Mouse (Mus musculus): ENCODE results near the gene Bex6. TPM values are rescaled to one million over a fixed set of nuclear protein-coding genes. Genes with fewer than 3 reads are reported as not detected.

Bex6 gene
- 0.35 TPM in 1 of 2 replicates, not detected in the other for polyA plus RNA-seq (2014; fragmentation: Nextera tagmentation; extraction: Ambion mirVana)

DNA sequence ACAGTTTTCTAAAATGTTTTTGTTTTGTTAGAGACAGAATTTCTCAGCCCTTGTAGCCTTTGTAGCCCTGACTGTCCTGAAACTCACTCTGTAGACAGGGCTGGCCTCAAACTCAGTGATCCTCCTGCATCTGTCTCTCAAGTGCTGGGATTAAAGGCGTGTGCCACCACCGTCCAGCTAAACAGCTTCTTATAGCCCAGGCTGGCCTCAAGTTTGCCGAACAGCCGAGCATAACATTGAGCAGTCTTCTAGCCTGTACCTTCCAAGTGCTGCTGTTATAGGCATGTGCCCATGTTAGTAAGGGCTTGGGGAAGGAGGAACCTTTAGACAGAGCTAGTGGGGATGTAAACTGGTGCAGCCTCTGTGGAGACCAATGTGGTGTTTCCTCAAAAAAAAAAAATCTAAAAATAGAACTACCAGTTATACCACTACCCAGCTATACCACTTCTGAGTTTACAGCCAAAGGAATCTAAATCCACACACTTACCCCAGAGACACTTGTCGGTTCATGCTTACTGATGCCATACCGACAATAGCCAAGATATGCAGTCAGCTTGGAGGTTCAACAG, at the start of gene Bex6:
TSS of gene Bex6 (plus strand) at position 491 of the 569 bp plus-strand sequence.
- Histone ChIP-seq H3K4me2 (ENCODE audit: low read depth, low read length, severe bottlenecking) (no peak within 1 kb of the TSS), H3K27me3 (ENCODE audit: control insufficient read depth, insufficient read depth, low read length) (no peaks in the 10 kb centered on the region), H3K9ac (ENCODE audit: low read length) (no peak within 1 kb of the TSS), H3K36me3 (ENCODE audit: control insufficient read depth, insufficient read depth, low read length) (no peaks in the 10 kb centered on the region), H3K9me3 (ENCODE audit: control insufficient read depth, low read length) (no peaks in the 10 kb centered on the region), H3K4me1 (replicated peaks; ENCODE audit: control insufficient read depth, insufficient read depth, low read length) (peaks cover 4% of the 10 kb centered on the region; the same call in 1 of the 2 replicates), H3K27ac (ENCODE audit: low read depth, low read length) (no peak within 1 kb of the TSS), H3K4me3 (ENCODE audit: low read depth, low read length) (no peak within 1 kb of the TSS)
- ATAC-seq (replicated peaks; ENCODE audit: low FRiP score), result no peak
- 92% methylated on average over 6 of the region's 6 CpGs for WGBS
- DNase-seq (ENCODE audit: low spot score), result peak; percentile 16

DNA sequence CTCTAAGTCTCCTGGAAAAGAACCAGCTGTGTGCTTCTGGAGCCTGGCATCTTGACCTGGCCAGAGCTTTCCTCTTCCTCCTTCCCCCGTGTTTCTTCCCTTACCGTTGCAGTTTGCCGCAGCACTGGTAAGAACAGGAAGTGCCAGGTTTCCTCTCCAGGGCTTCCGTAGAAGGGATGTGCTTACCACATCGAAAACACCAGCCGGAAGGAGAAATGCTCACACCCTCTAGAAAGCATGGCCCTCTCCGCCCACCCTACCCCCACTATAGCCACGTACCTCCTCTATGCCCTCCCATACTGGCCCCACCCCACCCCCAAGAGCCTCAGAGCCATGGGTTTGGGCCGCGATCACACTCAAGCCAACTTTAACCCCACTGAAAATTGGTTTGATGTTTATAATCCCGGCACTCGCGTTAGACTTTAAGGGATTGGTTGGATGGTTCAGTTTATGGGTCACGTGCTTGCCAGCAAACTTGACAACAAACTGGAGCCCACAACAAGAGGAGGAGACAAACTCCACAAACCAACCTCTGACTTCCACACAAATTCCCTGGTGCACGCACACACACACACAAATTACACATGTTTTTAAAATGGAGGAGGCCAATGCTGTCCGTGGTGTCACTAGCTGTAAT, 49.3 kb upstream of the Bex6 start:
- Histone ChIP-seq H3K27me3 (ENCODE audit: control insufficient read depth, insufficient read depth, low read length) (no peaks in the 10 kb centered on the region), H3K4me2 (ENCODE audit: low read depth, low read length, severe bottlenecking) (no peak overlapping the region), H3K9me3 (ENCODE audit: control insufficient read depth, low read length) (no peaks in the 10 kb centered on the region), H3K4me3 (ENCODE audit: low read depth, low read length) (no peak overlapping the region), H3K9ac (ENCODE audit: low read length) (no peak overlapping the region), H3K27ac (ENCODE audit: low read depth, low read length) (no peak overlapping the region), H3K36me3 (ENCODE audit: control insufficient read depth, insufficient read depth, low read length) (no peaks in the 10 kb centered on the region), H3K4me1 (replicated peaks; ENCODE audit: control insufficient read depth, insufficient read depth, low read length) (no peaks in the 10 kb centered on the region)
- 77% methylated on average over 16 of the region's 16 CpGs for WGBS
- DNase-seq (ENCODE audit: low spot score), result no peak
- ATAC-seq (replicated peaks; ENCODE audit: low FRiP score), result no peak

DNA sequence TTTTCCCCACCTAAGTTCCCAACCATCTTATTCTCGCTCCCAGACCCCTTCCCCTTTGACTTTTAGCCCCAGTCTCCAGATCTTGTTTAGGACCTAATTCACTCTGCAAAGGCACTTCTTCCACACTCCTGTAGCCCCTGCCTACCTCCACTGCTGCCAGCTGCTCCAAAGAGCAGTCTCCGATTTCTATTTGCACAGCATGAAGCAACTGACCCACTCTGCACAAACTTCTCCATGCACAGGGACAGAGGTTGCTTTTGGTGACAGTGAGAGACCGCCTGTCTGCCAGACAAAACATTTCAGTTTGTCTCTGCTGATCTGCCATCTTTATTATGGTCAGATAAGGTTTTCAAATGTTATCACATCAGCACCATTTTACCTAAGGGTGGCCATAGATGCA, 46.5 kb upstream of the Bex6 start:
- no peak overlapping the region for H3K27ac ChIP-seq (ENCODE audit: low read depth, low read length)
- no peaks in the 10 kb centered on the region for H3K9me3 ChIP-seq (ENCODE audit: control insufficient read depth, low read length)
- H3K4me3 ChIP-seq (ENCODE audit: low read depth, low read length), result no peak overlapping the region
- ATAC-seq (replicated peaks; ENCODE audit: low FRiP score) (no peak), DNase-seq (ENCODE audit: low spot score) (no peak)
- no peaks in the 10 kb centered on the region for H3K36me3 ChIP-seq (ENCODE audit: control insufficient read depth, insufficient read depth, low read length)
- no peak overlapping the region for H3K4me2 ChIP-seq (ENCODE audit: low read depth, low read length, severe bottlenecking)
- no peak overlapping the region for H3K9ac ChIP-seq (ENCODE audit: low read length)
- H3K4me1 ChIP-seq (replicated peaks; ENCODE audit: control insufficient read depth, insufficient read depth, low read length), result no peaks in the 10 kb centered on the region
- WGBS, result 79% methylated on average over 3 of the region's 3 CpGs
- H3K27me3 ChIP-seq (ENCODE audit: control insufficient read depth, insufficient read depth, low read length), result no peaks in the 10 kb centered on the region

DNA sequence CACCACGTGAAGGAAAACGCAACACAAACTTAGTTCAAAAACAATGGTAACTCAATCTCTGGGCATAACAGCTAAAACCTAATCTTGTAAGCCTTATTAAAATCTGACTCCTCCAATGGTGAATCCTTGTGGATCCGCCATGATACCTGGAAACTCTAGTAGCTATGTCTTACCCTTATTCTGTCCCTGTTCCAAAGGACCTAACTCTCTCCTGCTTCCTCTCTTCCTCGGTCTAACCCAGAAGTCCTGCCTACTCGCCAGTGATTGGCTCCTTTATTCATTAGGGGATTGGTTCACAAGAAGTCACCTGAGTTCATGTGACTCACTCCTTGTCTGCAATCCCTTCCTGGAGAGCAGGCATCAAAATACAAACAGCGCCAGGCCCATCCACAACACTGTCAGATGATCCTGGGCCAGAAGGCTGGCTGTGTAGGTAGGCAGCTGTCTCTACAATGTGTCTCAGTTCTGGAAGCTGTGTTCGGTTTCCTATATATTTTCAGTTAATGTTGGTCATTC, 43.7 kb upstream of the Bex6 start:
- H3K4me2 ChIP-seq (ENCODE audit: low read depth, low read length, severe bottlenecking), result no peak overlapping the region
- no peak overlapping the region for H3K9ac ChIP-seq (ENCODE audit: low read length)
- DNase-seq (ENCODE audit: low spot score) (peak; percentile 16), ATAC-seq (replicated peaks; ENCODE audit: low FRiP score) (no peak)
- H3K4me1 ChIP-seq (replicated peaks; ENCODE audit: control insufficient read depth, insufficient read depth, low read length), result no peaks in the 10 kb centered on the region
- no peak overlapping the region for H3K27ac ChIP-seq (ENCODE audit: low read depth, low read length)
- H3K36me3 ChIP-seq (ENCODE audit: control insufficient read depth, insufficient read depth, low read length), result no peaks in the 10 kb centered on the region
- WGBS, result 82% methylated on average over 7 of the region's 7 CpGs
- H3K4me3 ChIP-seq (ENCODE audit: low read depth, low read length), result no peak overlapping the region
- no peaks in the 10 kb centered on the region for H3K9me3 ChIP-seq (ENCODE audit: control insufficient read depth, low read length)
- H3K27me3 ChIP-seq (ENCODE audit: control insufficient read depth, insufficient read depth, low read length), result no peaks in the 10 kb centered on the region

DNA sequence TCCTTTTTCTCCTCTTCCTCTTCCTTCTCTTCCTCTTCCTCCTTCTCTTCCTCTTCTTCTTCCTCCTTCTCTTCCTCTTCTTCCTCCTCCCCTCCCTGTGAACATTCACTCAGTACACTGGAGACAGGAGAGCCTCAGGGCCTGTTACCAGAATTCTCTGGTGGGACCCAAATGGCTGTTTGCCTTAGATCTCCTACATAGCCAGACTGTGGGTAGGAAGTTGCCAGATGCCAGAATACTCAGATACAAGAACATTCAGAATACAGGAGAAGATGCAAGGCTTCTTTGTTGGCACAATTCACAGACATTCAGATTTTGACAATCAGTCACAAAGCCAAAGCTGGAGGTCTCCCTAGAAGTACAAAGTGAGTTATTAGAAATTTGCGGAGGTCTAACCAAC, 40.7 kb upstream of the Bex6 start:
- Histone ChIP-seq H3K36me3 (ENCODE audit: control insufficient read depth, insufficient read depth, low read length) (no peaks in the 10 kb centered on the region), H3K9me3 (ENCODE audit: control insufficient read depth, low read length) (no peaks in the 10 kb centered on the region), H3K4me1 (replicated peaks; ENCODE audit: control insufficient read depth, insufficient read depth, low read length) (no peaks in the 10 kb centered on the region), H3K4me3 (ENCODE audit: low read depth, low read length) (no peak overlapping the region), H3K9ac (ENCODE audit: low read length) (no peak overlapping the region), H3K4me2 (ENCODE audit: low read depth, low read length, severe bottlenecking) (no peak overlapping the region), H3K27me3 (ENCODE audit: control insufficient read depth, insufficient read depth, low read length) (no peaks in the 10 kb centered on the region), H3K27ac (ENCODE audit: low read depth, low read length) (no peak overlapping the region)
- ATAC-seq (replicated peaks; ENCODE audit: low FRiP score) (no peak), DNase-seq (ENCODE audit: low spot score) (no peak)
- 97% methylated on average over 1 of the region's 1 CpGs for WGBS

DNA sequence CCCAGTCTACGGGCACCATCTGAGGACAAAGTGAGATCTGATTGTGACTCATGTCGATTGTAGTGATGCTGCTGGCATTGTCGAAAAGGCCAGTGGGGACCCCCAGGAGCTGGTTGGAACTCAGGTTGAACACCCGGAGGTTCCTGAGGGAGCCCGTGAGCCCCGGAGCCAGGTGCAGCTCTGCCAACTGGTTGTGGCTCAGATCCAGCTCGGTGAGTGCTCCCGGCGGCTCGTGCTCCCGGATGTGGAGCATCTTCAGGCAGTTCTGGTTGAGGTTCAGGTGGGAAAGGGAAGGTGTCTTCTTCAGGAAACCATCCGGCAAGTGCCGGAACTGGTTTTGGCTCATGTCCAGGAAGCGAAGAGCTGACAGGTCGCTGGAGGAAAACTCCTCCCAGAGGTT, 35.9 kb upstream of the Bex6 start:
- no peak for ATAC-seq (replicated peaks; ENCODE audit: low FRiP score)
- H3K9me3 ChIP-seq (ENCODE audit: control insufficient read depth, low read length), result no peaks in the 10 kb centered on the region
- peak; percentile 42 for DNase-seq (ENCODE audit: low spot score)
- H3K9ac ChIP-seq (ENCODE audit: low read length), result no peak overlapping the region
- H3K4me1 ChIP-seq (replicated peaks; ENCODE audit: control insufficient read depth, insufficient read depth, low read length), result no peaks in the 10 kb centered on the region
- H3K36me3 ChIP-seq (ENCODE audit: control insufficient read depth, insufficient read depth, low read length), result no peaks in the 10 kb centered on the region
- H3K27me3 ChIP-seq (ENCODE audit: control insufficient read depth, insufficient read depth, low read length), result no peaks in the 10 kb centered on the region
- no peak overlapping the region for H3K4me3 ChIP-seq (ENCODE audit: low read depth, low read length)
- no peak overlapping the region for H3K27ac ChIP-seq (ENCODE audit: low read depth, low read length)
- H3K4me2 ChIP-seq (ENCODE audit: low read depth, low read length, severe bottlenecking), result no peak overlapping the region
- WGBS, result 95% methylated on average over 15 of the region's 15 CpGs

GRCm38 (mm10) chr16:32144592-32144991, 35.0 kb upstream of the Bex6 start:
- Histone ChIP-seq H3K27ac (ENCODE audit: low read depth, low read length) (no peak overlapping the region), H3K27me3 (ENCODE audit: control insufficient read depth, insufficient read depth, low read length) (no peaks in the 10 kb centered on the region), H3K9ac (ENCODE audit: low read length) (no peak overlapping the region), H3K9me3 (ENCODE audit: control insufficient read depth, low read length) (no peaks in the 10 kb centered on the region), H3K4me3 (ENCODE audit: low read depth, low read length) (no peak overlapping the region), H3K36me3 (ENCODE audit: control insufficient read depth, insufficient read depth, low read length) (no peaks in the 10 kb centered on the region), H3K4me2 (ENCODE audit: low read depth, low read length, severe bottlenecking) (no peak overlapping the region), H3K4me1 (replicated peaks; ENCODE audit: control insufficient read depth, insufficient read depth, low read length) (no peaks in the 10 kb centered on the region)
- WGBS, result 94% methylated on average over 17 of the region's 17 CpGs
- peak; percentile 42 for DNase-seq (ENCODE audit: low spot score)
- no peak for ATAC-seq (replicated peaks; ENCODE audit: low FRiP score)

GRCm38 (mm10) chr16:32147589-32148207, 31.9 kb upstream of the Bex6 start:
- H3K4me3 ChIP-seq (ENCODE audit: low read depth, low read length), result no peak overlapping the region
- H3K9me3 ChIP-seq (ENCODE audit: control insufficient read depth, low read length), result no peaks in the 10 kb centered on the region
- H3K4me1 ChIP-seq (replicated peaks; ENCODE audit: control insufficient read depth, insufficient read depth, low read length), result no peaks in the 10 kb centered on the region
- no peak overlapping the region for H3K27ac ChIP-seq (ENCODE audit: low read depth, low read length)
- DNase-seq (ENCODE audit: low spot score) (no peak), ATAC-seq (replicated peaks; ENCODE audit: low FRiP score) (no peak)
- 50% methylated on average over 10 of the region's 13 CpGs for WGBS
- no peak overlapping the region for H3K9ac ChIP-seq (ENCODE audit: low read length)
- no peaks in the 10 kb centered on the region for H3K27me3 ChIP-seq (ENCODE audit: control insufficient read depth, insufficient read depth, low read length)
- H3K4me2 ChIP-seq (ENCODE audit: low read depth, low read length, severe bottlenecking), result no peak overlapping the region
- H3K36me3 ChIP-seq (ENCODE audit: control insufficient read depth, insufficient read depth, low read length), result no peaks in the 10 kb centered on the region
